Mouse (Mus musculus) induced T-regulatory cell, adult 2 months (primary cell): ENCODE data around the gene Carmil2.

Source experiments
- DNase-seq: peaks from one replicate; pipeline ENCODE4 v3.0.0-alpha.2; 2012; ENCODE audit warnings: low read depth

The Carmil2 gene

DNA sequence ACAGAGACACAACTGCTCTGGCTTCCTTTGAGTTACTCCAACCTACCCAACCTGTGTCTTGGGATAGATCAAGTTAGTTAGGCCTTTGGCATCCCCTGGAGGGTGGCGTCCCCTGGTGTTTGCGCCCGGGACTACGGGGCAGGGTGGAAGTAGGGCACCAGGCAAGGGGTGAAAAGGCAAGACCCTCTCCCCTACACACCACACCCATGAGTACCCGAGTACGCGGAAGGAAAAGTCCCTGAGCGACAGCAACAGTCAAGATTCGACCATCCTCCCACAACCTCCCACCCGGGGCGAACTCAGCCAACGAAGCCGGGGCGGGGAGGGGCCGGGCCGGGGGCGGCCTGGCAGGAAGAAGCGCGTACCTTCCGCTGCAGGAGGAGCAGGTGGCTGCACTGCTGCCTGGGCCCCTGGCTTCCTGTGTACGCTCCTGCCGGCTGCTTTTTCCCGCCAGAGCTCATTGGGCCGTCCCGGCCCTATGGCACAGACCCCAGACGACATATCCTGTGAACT lies at the start of gene Carmil2:
Gene Carmil2 (plus strand): TSS at position 479 of the 513 bp plus-strand sequence.
- peak; percentile 92 for DNase-seq

DNA sequence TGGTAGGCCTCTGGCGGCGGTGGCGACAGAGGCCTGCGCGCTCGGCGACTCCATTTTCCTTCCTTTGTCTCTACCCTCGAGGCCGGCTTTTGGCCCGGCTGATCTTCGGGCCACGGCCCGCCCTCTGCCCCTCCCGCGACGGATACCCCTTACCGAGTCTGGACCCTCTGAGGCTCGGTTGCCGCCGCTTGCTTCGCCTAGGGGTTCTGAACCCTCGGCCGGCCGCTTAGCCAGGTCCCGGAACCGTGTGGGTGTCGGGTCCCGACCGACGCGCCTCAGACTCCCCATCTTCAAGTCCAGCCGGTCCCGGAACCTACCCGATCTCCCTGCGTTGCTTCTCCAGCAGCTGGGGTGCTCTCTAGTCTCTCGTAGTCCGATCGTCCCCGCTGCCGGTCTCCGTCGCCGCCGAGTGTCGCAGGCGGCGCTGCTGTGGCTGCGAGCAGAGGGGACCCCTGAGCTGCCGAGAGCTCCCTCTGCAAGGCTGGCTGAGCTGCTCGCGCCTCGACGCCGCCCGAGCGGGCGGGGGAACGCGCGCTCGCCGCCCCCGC lies 49.0 kb upstream of the Carmil2 start, which contains the start of gene Agrp:
Gene Agrp (minus strand): TSS at position 431 of the 548 bp plus-strand sequence.
- DNase-seq: no peak

- DNase-seq: peak; percentile 66
These were observed 48.5 kb upstream of the Carmil2 start for GRCm38 (mm10) chr8:105637601-105638041.

DNA sequence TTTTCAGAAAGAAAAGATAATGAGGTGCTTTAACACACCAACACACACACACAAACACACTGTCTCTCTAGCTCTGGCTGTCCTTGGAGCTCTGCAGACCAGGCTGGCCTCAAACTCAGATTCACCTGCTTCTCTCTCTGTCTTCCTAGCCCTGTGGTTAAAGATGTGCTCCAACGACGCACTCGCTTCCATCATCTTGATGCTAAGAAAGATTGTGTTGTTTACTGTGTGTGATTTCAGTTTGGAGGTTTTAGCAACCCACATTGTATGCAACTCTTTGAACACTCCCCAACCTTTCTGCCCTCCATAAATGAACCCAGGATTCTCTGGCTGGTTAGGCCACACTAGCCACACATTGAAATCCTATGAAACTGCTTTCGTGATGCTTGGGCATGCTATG lies 47.6 kb upstream of the Carmil2 start:
- peak; percentile 58 for DNase-seq

GRCm38 (mm10) chr8:105639835-105640234 lies 46.2 kb upstream of the Carmil2 start:
- DNase-seq: peak; percentile 39

GRCm38 (mm10) chr8:105640511-105640910 lies 45.6 kb upstream of the Carmil2 start:
- no peak for DNase-seq

GRCm38 (mm10) chr8:105645205-105645604 lies 40.9 kb upstream of the Carmil2 start:
- DNase-seq: no peak

GRCm38 (mm10) chr8:105648929-105649328 lies 37.1 kb upstream of the Carmil2 start:
- DNase-seq: no peak

GRCm38 (mm10) chr8:105657641-105658040 lies 28.4 kb upstream of the Carmil2 start:
- no peak for DNase-seq

GRCm38 (mm10) chr8:105661167-105661566 lies 24.9 kb upstream of the Carmil2 start:
- DNase-seq: peak; percentile 72

GRCm38 (mm10) chr8:105677891-105678290 lies 8.2 kb upstream of the Carmil2 start:
- DNase-seq: no peak

DNA sequence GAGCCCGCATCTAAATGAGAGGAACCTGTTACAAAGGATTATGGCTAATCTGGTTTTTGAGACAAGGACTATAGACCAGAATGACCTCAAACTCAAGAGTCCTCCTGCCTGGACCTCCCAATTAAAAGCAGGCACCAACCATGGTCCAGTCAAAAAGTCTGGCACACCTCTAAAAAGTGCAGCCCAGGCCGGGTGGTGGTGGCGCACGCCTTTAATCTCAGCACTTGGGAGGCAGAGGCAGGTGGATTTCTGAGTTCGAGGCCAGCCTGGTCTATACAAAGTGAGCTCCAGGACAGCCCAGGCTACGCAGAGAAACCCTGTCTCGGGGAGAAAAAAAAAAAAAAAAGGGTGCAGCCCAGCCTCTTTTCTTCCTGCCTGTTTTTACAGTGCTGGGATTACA lies 749 bp upstream of the Carmil2 start:
- DNase-seq: no peak

GRCm38 (mm10) chr8:105686551-105686950 lies 477 bp downstream of the Carmil2 start:
- DNase-seq: no peak

DNA sequence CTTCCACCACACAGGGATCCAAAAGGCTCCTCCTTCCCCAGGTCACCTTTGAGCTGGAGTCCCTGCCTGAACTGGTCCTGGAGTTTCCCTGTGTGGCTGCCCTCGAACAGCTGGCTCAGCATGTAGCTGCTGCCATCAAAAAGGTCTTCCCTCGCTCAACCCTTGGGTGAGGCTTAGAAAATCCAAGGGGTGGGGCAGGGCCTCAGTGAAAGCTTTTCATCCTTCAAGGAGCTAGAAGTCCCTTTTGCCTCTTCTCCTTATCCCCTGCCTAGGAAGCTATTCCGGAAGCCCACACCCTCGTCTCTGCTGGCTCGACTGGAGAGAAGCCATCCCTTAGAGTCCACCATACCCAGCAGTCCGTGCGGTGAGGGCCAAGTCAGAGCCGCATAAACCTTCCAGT lies 1.4 kb downstream of the Carmil2 start:
- DNase-seq: no peak

- DNase-seq: no peak
These were observed 2.2 kb downstream of the Carmil2 start for GRCm38 (mm10) chr8:105688242-105688752.

DNA sequence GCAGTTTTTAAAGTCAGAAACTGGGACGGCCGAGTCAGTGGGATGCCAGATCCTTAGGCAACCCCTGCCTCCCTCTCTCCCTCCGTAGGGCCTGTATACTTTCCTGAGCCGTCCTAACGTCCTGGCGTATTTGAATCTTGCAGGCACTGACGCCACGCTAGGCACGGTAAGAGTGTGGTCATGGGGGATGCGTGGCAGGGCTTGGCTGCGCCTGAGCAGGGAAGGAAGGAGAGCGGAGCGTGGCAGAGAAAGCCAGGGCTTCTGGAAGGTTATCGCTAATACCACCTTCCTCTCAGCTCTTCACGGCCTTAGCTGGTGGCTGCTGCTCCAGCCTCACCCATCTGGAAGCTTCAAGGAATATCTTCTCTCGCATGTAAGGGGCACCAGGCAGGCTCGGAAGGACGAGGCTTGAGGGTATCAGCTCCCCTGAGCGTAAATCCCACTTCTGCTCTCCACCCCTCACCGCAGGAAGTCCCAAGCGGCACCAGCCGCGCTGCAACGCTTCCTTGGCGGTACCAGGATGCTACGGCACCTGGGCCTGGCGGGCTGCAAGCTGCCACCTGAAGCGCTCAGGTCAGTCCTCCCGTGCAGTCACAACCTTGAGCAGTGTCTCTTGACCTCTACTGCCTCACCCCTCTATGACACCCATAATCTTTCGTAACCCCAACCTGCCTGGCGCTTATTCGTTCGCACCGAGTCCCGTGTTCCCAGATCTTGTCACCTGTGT lies 3.3 kb downstream of the Carmil2 start:
- DNase-seq: no peak

DNA sequence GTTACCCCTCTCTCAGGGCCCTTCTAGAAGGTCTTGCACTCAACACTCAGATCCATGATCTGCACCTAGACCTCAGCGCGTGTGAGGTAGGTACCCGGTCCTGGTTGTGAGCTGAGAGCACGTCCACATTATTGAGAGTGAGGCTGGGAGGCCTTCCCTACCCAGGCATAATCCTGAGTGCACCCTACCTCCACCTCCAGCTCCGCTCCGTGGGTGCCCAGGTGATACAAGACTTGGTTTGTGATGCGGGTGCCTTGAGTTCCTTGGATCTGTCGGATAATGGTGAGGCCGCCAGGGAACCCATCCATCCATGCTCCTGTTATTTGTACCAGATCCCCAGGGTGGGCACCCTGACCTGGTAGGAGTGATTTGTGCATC lies 3.9 kb downstream of the Carmil2 start:
- no peak for DNase-seq

DNA sequence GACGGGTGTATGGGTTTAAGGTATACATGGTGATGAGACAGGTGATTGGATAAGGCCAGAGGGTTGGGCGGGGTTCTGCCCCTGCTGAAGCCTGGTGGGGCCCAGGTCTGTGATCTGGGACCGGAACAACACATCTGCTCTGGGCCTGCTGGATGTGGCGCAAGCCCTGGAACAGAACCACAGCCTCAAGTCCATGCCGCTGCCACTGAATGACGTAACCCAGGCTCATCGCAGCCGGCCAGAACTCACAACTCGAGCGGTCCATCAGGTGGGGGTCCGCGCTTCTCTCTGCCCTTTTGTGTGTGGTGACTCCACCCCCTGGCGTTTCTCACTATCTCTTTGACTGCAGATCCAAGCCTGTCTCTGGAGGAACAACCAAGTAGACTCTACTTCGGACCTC lies 4.9 kb downstream of the Carmil2 start:
- no peak for DNase-seq

GRCm38 (mm10) chr8:105692449-105693182 lies 6.5 kb downstream of the Carmil2 start:
- no peak for DNase-seq

DNA sequence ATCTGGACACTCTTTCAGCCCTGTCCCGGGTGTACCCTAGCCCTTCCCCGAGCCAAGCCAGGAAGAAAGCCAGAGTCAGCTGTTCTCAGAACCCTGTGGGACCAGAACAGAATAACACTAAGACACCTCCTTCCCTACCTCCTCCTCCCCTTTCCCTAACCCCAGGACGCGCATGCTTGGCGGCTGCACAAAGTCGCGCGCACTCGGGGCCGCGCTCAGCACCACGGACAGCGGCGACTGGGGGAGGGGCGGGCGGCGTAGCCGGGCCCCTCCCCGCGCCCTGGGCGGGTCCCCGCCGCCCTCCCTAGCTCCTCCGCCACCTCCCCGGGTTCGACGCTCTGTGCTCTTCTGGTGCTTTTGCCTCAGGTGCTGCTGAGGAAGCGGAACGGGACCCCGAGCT lies 7.6 kb downstream of the Carmil2 start:
- no peak for DNase-seq

GRCm38 (mm10) chr8:105694051-105694799 lies 8.2 kb downstream of the Carmil2 start:
- DNase-seq: no peak
